Comparison of ENCODE assay signal across 20 mouse cellular contexts in genomic region chr14:117784960-117785359, GRCm38 (mm10).
"Had no signal": no experiment of that assay in that cellular context is flagged by ENCODE, and none has a peak within 500 bp of the region (broad histone marks: within the 10 kb centered on the region; RNA-seq: fewer than 3 reads in every experiment).

No protein-coding gene starts in this region.

- H3K4me2 ChIP-seq: intestine, embryonic 15.5 days; limb, embryonic 13.5 days; liver, embryonic 12.5 days; liver, embryonic 15.5 days; lung, embryonic 15.5 days; neural tube, embryonic 13.5 days had no signal

- H3K27ac ChIP-seq: intestine, embryonic 15.5 days; limb, embryonic 10.5 days; limb, embryonic 13.5 days; liver, embryonic 12.5 days; liver, embryonic 15.5 days; lung, embryonic 15.5 days; midbrain, embryonic 10.5 days; neural tube, embryonic 13.5 days had no signal

- DNase-seq: kidney, adult 18-20 months; kidney, adult 9 months; kidney, postnatal 14 days; kidney, postnatal 4 days; liver; lung, adult 18-20 months; lung, postnatal 10 days; lung, postnatal 36 days; thymus, adult 2 months; thymus, postnatal 14 days; thymus, postnatal 4 days had no signal

- H3K4me1 ChIP-seq: intestine, embryonic 15.5 days; liver, embryonic 12.5 days; liver, embryonic 15.5 days; lung, embryonic 15.5 days; megakaryocyte, embryonic 14.5 days had no signal

- H3K9ac ChIP-seq: intestine, embryonic 15.5 days; limb, embryonic 13.5 days; liver, embryonic 12.5 days; liver, embryonic 15.5 days; lung, embryonic 15.5 days; neural tube, embryonic 13.5 days had no signal

- H3K9me3 ChIP-seq: intestine, embryonic 15.5 days; limb, embryonic 10.5 days; limb, embryonic 13.5 days; liver, embryonic 12.5 days; liver, embryonic 15.5 days; lung, embryonic 15.5 days; midbrain, embryonic 10.5 days; neural tube, embryonic 13.5 days had no signal

- H3K4me3 ChIP-seq: intestine, embryonic 15.5 days; limb, embryonic 10.5 days; limb, embryonic 13.5 days; liver, embryonic 12.5 days; liver, embryonic 15.5 days; lung, embryonic 15.5 days; midbrain, embryonic 10.5 days; neural tube, embryonic 13.5 days had no signal

- H3K36me3 ChIP-seq: intestine, embryonic 15.5 days; limb, embryonic 10.5 days; limb, embryonic 13.5 days; liver, embryonic 12.5 days; liver, embryonic 15.5 days; lung, embryonic 15.5 days; midbrain, embryonic 10.5 days; neural tube, embryonic 13.5 days had no signal

- H3K27me3 ChIP-seq: intestine, embryonic 15.5 days; liver, embryonic 12.5 days; liver, embryonic 15.5 days; lung, embryonic 15.5 days; megakaryocyte, embryonic 14.5 days; neural tube, embryonic 13.5 days had no signal

- ATAC-seq: intestine, embryonic 15.5 days; liver, embryonic 12.5 days had no signal
